Mouse (Mus musculus): Measurements from ENCODE around the gene Abtb2.

GRCm38 (mm10) chr2:103600165-103600891 is 34.2 kb downstream of the Abtb2 start:
- TF ChIP-seq CTCF (IDR thresholded peaks at IDR 0.05; ENCODE audit: low read depth) (no peak), EP300 (IDR thresholded peaks at IDR 0.05; ENCODE audit: low read depth) (no peak)
